ENCODE assay signal across 31 mouse cellular contexts in genomic region chr4:29389282-29389681, GRCm38 (mm10).
"Had no signal": no experiment of that assay in that cellular context is flagged by ENCODE, and none has a peak within 500 bp of the region (broad histone marks: within the 10 kb centered on the region; RNA-seq: fewer than 3 reads in every experiment).

No protein-coding gene starts in this region.

- H3K4me2 ChIP-seq: limb, embryonic 12.5 days; limb, embryonic 13.5 days; limb, embryonic 15.5 days; liver, embryonic 11.5 days; liver, embryonic 12.5 days; liver, embryonic 13.5 days; liver, embryonic 15.5 days; lung, embryonic 14.5 days; lung, embryonic 15.5 days; midbrain, embryonic 11.5 days; midbrain, embryonic 12.5 days; midbrain, embryonic 13.5 days; midbrain, embryonic 15.5 days had no signal

- H3K36me3 ChIP-seq: limb, embryonic 10.5 days; limb, embryonic 12.5 days; limb, embryonic 13.5 days; limb, embryonic 15.5 days; liver, embryonic 12.5 days; liver, embryonic 13.5 days; liver, embryonic 15.5 days; lung, embryonic 15.5 days; midbrain, embryonic 10.5 days; midbrain, embryonic 12.5 days; midbrain, embryonic 13.5 days; midbrain, embryonic 15.5 days had no signal

- H3K9ac ChIP-seq: limb, embryonic 12.5 days; limb, embryonic 13.5 days; limb, embryonic 15.5 days; liver, embryonic 12.5 days; liver, embryonic 13.5 days; liver, embryonic 14.5 days; liver, embryonic 15.5 days; liver, postnatal 0 days; lung, embryonic 14.5 days; lung, embryonic 15.5 days; midbrain, embryonic 12.5 days; midbrain, embryonic 13.5 days; midbrain, embryonic 15.5 days had no signal

- H3K27ac ChIP-seq: limb, embryonic 10.5 days; limb, embryonic 12.5 days; limb, embryonic 13.5 days; limb, embryonic 15.5 days; liver, embryonic 12.5 days; liver, embryonic 13.5 days; liver, embryonic 14.5 days; liver, embryonic 15.5 days; lung, embryonic 15.5 days; macrophage; midbrain, embryonic 10.5 days; midbrain, embryonic 12.5 days; midbrain, embryonic 13.5 days; midbrain, embryonic 15.5 days had no signal

- H3K4me3 ChIP-seq: limb, embryonic 10.5 days; limb, embryonic 12.5 days; limb, embryonic 13.5 days; limb, embryonic 15.5 days; liver, embryonic 12.5 days; liver, embryonic 13.5 days; liver, embryonic 15.5 days; lung, embryonic 15.5 days; megakaryocyte, embryonic 14.5 days; midbrain, embryonic 10.5 days; midbrain, embryonic 12.5 days; midbrain, embryonic 13.5 days; midbrain, embryonic 15.5 days; myocyte had no signal

- DNase-seq: left cerebral cortex, postnatal 4 days; liver; liver, embryonic 13.5 days; liver, postnatal 0 days; lung, adult 18-20 months; lung, adult 2 months; lung, embryonic 14.5 days; lung, postnatal 10 days; lung, postnatal 14 days; lung, postnatal 36 days; lung, postnatal 4 days; midbrain, embryonic 14.5 days had no signal

- H3K9me3 ChIP-seq: limb, embryonic 10.5 days; limb, embryonic 12.5 days; limb, embryonic 13.5 days; limb, embryonic 15.5 days; liver, embryonic 12.5 days; liver, embryonic 13.5 days; liver, embryonic 15.5 days; lung, embryonic 15.5 days; megakaryocyte, embryonic 14.5 days; midbrain, embryonic 12.5 days; midbrain, embryonic 13.5 days; midbrain, embryonic 15.5 days had no signal

- ATAC-seq: liver, embryonic 12.5 days; liver, postnatal 0 days; lung, postnatal 0 days; midbrain, embryonic 13.5 days; midbrain, embryonic 15.5 days; midbrain, embryonic 16.5 days had no signal

- H3K4me1 ChIP-seq: limb, embryonic 10.5 days; limb, embryonic 12.5 days; limb, embryonic 13.5 days; limb, embryonic 15.5 days; liver, embryonic 12.5 days; liver, embryonic 13.5 days; liver, embryonic 15.5 days; lung, embryonic 15.5 days; megakaryocyte, embryonic 14.5 days; midbrain, embryonic 10.5 days; midbrain, embryonic 12.5 days; midbrain, embryonic 13.5 days; midbrain, embryonic 15.5 days had no signal

- H3K27me3 ChIP-seq: limb, embryonic 12.5 days; limb, embryonic 13.5 days; limb, embryonic 15.5 days; liver, embryonic 12.5 days; liver, embryonic 13.5 days; liver, embryonic 15.5 days; lung, embryonic 15.5 days; megakaryocyte, embryonic 14.5 days; midbrain, embryonic 12.5 days; midbrain, embryonic 13.5 days; midbrain, embryonic 15.5 days had no signal
